Comparison of ENCODE assay signal across 8 mouse cellular contexts in genomic region chr8:120465710-120466109, GRCm38 (mm10).
DNase-seq lines count a peak whose midpoint lies in the region; ATAC-seq lines count a peak whose summit lies in the region.

No protein-coding gene starts in this region.

- no peak overlapping the region for H3K4me2 ChIP-seq in hindbrain, embryonic 12.5 days (replicated peaks)

- peak overlapping the region; percentile 30; the same call in 1 of the 2 replicates for H3K27ac ChIP-seq in hindbrain, embryonic 12.5 days

- no peaks in the 10 kb centered on the region for H3K36me3 ChIP-seq in hindbrain, embryonic 12.5 days

- peak; percentile 51 for DNase-seq in adrenal gland, postnatal 10 days
- no peak for DNase-seq in adrenal gland, adult 18-20 months (ENCODE audit: low spot score in 2 of 2)
- DNase-seq in lung, adult 18-20 months, result peak; percentile 35 to 54
- no peak for DNase-seq in lung, postnatal 36 days
- DNase-seq in lung, postnatal 14 days, result peak; percentile 74
- DNase-seq in thymus, postnatal 36 days, result no peak

- no peak overlapping the region for H3K4me3 ChIP-seq in hindbrain, embryonic 12.5 days

- peak; percentile 38 for ATAC-seq in hindbrain, embryonic 12.5 days (ENCODE audit: low FRiP score)
- ATAC-seq in CD4-positive, CD25-positive, alpha-beta regulatory T cell, adult 4 months, result no peak

- peaks cover 66% of the 10 kb centered on the region for H3K4me1 ChIP-seq in hindbrain, embryonic 12.5 days

- H3K27me3 ChIP-seq in hindbrain, embryonic 12.5 days, result peaks cover 6% of the 10 kb centered on the region

- no peak overlapping the region for H3K9ac ChIP-seq in hindbrain, embryonic 12.5 days

- no peaks in the 10 kb centered on the region for H3K9me3 ChIP-seq in hindbrain, embryonic 12.5 days (replicated peaks)

- WGBS in hindbrain, embryonic 12.5 days, result 20% methylated on average over 8 of the region's 8 CpGs

Comparison
In these comparisons a context has a peak if more than half of its experiments do, and no peak if none do; other contexts are left out.
1. DNase-seq: peak in adrenal gland, postnatal 10 days (single experiment), lung, adult 18-20 months (2 of 2) and lung, postnatal 14 days (single experiment); none in adrenal gland, adult 18-20 months (0 of 2), lung, postnatal 36 days (single experiment) and thymus, postnatal 36 days (0 of 2).